Mouse (Mus musculus): Measurements from ENCODE around the gene Spty2d1.
A peak's percentile ranks its signal among the peaks of the same experiment; 100 is the strongest.

Spty2d1 gene

DNA sequence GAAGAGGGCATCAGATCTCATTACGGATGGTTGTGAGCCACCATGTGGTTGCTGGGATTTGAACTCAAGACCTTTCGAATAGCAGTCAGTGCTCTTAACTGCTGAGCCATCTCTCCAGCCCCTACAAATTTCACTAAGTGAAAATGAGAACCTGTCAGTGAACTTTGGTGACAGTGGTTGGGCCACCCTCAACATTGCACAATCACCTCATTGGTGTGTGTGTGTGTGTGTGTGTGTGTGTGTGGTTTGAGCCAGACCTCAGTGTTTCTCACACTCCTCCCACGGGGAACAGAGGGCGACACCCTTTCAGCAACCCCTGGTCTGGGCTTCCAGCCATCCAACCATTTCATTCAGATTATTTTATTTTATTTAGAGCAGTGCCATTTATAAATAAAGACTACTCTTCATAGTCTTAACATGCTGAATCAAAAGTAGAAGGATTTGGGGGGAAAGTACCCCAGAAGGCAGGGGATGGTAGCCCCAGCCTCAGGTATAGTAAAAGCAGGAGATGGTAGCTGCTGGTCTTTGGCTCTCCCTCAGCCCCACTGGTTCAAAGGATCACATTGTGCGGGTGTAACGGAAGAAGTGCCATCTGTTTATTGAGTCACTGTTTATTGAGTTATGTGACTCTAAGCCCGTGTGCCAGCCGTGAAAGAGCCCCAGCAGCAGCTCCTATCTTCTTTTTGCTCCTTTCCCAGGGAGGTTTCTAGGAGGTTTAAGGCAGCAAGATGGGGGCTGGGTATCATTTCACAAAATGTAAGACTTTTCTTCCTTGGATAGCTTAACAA, 22.3 kb downstream of the Spty2d1 start:
- peak; percentile 63 for DNase-seq

DNA sequence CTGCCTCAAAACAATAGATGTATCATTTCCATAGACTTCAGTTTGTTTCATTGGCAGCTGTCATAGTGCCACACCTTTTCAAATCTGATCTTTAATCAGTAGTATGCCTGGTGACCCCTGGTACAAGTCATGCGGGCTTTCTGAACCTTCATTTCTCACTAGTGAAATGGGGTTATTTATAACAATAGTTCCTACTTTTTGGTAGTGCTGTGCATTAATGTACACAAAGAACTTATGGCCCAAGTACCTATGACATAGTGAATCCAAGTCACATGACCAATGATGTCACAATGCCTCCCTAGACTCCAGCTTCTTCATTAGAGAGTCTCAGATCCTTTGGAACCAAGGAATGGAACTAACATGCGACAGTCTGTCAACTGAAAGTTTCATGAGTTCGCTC, 24.9 kb downstream of the Spty2d1 start, which contains the start of gene Gm9999:
Gene Gm9999 (plus strand): TSS at position 301 of the 400 bp plus-strand sequence.
- no peak for DNase-seq

DNA sequence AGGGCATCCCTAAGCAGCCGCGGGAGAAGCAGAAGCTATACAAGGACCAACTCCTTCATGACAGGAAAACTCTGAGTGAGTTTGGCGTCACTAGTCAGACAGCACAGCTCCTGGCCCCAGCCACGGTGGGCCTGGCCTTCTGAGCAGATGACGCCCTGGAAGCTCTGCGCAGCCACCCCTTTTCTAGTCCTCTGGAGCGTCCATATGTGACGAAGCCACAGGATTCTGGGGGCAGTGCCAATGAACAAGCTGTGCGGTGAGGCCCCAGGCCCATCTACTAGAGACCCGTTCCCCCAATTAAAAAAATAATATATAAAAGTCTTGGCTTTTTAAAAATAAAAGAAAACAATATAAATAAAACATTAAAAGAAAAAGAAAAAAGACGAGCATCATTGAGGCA, 32.8 kb downstream of the Spty2d1 start:
- DNase-seq, result no peak

DNA sequence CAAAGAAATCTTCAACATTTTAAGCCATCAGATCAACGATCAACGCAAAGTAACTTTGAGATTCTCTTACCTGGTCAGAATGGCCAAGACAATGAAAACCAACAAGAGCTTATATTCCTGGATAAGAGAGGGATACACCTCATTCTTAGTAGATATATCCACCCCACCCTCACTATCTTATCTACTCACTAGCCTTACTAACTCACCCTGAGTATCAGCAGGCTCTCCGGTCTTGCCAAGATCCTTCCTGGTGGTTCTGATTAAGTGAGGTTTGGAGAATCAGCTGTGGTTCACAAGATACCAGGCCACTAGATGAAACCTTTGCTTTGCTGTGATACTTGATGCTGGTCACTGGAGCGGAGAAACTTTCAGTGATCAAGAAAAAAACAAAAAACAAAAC, 33.6 kb downstream of the Spty2d1 start:
- DNase-seq, result no peak

DNA sequence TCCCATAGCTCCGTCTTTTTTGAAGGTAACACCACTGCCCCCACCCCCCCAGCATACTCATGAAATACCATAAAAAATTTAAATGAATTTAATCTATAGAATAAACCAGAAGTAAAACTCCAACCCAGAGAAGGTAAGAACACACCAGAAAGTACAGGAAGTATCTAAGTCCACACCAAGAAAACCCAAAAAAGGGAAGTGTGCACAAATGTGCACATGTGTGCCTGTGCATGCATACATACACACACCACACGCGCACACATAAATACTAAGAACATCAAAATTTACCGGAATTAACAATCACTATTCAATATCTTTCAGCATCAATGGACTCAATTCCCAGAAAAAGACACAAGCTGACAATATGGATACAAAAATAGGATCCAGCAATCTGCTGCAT, 38.3 kb downstream of the Spty2d1 start:
- DNase-seq, result no peak

DNA sequence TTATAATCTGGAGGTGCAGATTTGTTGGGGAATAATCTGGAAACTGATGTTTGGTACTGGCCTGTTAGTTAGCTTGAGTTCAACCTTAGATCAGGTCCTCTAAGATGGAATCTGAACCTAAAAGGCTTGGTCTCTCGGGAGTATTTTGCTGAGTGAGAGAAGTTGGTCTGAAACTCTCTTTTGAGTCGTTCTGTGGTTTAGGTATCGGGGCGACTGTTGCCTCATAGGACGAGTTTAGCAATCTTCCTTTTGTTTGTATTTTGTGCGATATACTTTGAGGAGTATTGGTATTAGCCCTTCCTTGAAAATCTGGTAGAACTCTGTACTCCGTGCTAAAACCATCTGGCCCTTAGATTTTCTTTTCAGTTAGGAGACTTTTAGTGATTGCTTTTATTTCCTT, 44.1 kb downstream of the Spty2d1 start:
- no peak for DNase-seq

DNA sequence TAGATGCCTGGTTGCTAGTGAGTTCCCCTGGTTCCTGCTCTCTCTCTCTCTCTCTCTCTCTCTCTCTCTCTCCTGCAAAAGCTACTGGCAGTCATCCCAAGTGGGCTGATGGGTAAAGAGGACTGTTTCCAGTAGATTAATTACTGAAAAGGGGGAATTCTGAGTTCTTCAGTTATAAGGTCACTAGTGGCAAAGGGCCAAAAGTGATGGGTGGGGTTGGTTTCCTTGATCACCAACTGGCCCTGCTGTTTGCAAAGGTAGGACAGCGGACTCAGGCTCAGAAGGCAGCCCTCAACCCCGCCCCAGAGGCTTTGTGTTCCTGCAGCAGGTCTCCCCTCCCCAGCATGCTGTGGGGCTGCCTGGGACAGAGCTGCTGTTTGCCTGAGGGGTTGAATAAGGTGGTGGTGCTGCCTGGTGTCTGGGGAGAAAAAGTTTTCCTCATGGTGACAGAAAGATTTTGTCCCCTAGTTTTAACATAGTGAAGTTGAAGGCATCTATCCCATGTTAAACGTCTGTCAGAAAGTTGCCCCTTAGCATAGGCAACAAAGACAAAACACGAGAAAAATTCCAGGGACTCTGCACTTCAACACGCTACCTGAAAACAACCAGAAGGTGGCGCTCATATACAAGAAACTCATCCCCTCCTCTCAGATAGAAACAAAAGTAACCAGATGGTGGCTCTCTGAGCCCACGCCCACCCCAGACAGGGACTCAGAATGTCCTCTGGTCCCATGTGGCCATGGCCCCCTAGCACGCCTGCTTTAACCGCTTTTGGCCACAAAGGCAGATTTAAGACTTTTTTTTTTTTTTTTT, 45.2 kb downstream of the Spty2d1 start:
- peak; percentile 75 for DNase-seq

DNA sequence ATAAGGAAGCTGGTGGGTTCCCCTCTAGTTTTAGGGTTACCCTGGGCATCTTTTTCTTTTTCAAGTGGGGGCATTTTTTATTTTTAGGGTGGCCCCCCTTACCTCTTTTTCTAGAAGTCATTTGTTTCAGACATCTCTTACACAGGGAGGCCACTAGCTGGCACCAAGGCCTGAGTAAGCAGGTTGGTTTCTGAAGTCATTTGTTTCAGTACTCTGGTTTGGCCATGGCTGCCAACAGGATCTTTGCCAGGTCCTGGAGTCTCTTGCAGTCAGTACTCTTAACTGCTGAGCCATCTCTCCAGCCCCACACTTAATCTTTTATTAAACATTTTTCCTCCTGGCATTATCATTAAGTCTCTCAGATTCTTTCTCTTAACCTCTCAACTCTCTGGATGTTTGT, 46.1 kb downstream of the Spty2d1 start:
- no peak for DNase-seq

DNA sequence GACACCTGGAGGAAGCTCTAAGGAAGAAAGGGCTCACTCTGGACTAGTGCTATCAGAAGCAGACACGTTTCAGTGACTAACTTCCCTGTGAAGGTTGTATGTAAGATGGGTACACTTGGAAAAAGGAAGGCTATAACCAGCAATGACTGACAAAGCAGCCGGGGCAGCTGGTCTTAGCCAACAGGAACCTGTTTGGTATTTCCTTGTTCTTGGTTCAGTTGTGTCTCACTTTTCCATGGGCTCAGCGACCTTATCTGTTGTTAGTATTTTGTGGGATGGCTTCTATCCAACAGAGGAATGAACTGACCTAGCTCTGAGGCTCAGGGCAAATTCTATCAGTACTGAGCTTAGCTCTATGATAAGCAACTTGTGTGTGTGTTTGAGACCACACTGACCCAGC, 47.2 kb downstream of the Spty2d1 start:
- no peak for DNase-seq

DNA sequence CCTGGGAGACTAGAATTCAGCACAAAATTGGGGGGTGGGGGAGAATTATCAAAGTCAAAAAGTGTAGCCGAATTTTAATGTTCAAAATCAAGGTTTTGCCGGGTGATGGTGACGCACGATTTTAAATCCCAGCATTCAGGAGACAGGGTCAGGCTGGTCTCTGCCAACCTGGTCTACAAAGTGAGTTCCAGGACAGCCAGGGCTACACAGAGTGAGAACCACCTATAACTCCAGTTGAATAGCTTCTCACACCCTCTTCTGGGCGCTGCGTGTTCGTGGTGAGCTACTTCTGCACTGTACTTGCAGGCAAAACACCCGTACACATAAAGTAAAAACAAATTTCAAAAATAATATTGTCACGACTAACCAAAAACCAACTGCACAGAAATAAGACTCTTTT, 49.4 kb downstream of the Spty2d1 start:
- DNase-seq, result no peak

DNA sequence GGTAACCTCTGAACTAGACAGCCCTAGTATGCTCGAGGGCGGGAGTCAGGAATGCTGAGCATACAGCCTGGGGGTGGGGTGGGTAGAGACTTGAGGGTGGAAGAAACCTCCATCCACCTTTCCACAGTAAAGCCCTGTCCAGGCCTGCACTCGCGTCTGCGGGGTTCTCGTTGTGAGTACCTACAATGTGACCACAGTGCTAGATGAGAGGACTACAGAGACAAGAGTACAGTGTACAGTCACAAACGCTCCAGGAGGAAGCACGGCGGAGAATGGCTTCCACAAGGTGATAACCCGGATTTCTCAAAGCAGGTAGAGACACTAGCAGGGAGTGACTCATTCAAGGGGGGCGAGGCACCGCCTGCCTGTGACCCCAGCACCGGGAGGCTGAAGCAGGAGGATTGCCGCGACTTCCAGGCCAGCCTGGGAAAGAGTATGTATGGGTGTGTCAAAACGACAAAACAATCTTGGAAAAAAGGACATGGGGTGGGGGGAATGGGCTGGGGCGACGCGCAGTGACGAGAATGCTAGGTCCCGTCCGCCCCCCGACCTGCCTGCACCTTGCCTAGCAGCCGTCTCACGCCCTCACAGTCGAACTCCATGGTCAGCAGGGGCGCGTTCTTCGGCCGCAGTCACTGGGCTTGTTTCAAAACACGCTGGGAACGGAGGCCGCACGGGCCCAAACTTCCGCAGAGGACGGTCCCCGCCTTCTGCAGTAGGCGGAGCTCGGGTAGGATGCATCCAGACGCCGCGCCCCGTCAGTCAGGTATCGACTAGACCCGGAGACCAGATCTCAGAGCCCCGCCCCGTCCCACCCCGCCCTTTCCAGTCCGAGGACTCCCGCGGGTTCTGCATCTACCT, 50.1 kb downstream of the Spty2d1 start, which contains the start of gene Uevld:
Gene Uevld (minus strand): TSS at position 697 of the 861 bp plus-strand sequence.
- DNase-seq, result peak; percentile 95

All from lung, postnatal 14 days (tissue).